Mouse (Mus musculus) hindbrain, postnatal 0 days (tissue): Measurements from ENCODE around the gene Rufy4. TPM values are rescaled to one million over a fixed set of nuclear protein-coding genes. Genes with fewer than 3 reads are reported as not detected.

ENCODE experiments used
- ATAC-seq: fragments of 200-750 bp; cut with Nextera tagmentation; 2 replicates; pipeline ENCODE4 v1.8.0; 2017; ENCODE audit warnings: mild to moderate bottlenecking, moderate TSS enrichment, moderate library complexity
- DNase-seq: peaks from one replicate; pipeline ENCODE4 v3.0.0-alpha.2; 2015; ENCODE audit warnings: low spot score
- H3K27ac ChIP-seq: fragments of 300-500 bp; sonication (generic); 2 replicates; pipeline ENCODE4 v1.5.1; 2014; ENCODE audit warnings: mild to moderate bottlenecking
- H3K27me3 ChIP-seq: fragments of 300-500 bp; sonication (generic); 2 replicates; pipeline ENCODE4 v1.6.1; 2014; ENCODE audit warnings: low read length, mixed read lengths; ENCODE audit not compliant: insufficient read depth
- H3K36me3 ChIP-seq: fragments of 300-500 bp; sonication (generic); 2 replicates; pipeline ENCODE4 v1.6.1; 2014; ENCODE audit warnings: low read length, mixed read lengths; ENCODE audit not compliant: insufficient read depth
- H3K4me1 ChIP-seq: fragments of 300-500 bp; sonication (generic); 2 replicates; pipeline ENCODE4 v1.6.1; 2014; ENCODE audit warnings: antibody characterized with exemption, low read length, mixed read lengths; ENCODE audit not compliant: insufficient read depth
- H3K4me2 ChIP-seq: fragments of 300-500 bp; sonication (generic); 2 replicates; pipeline ENCODE4 v1.6.1; 2014; ENCODE audit warnings: low read depth, mild to moderate bottlenecking, low read length, moderate library complexity, mixed read lengths
- H3K4me3 ChIP-seq: fragments of 300-500 bp; sonication (generic); 2 replicates; pipeline ENCODE4 v1.5.1; 2014; ENCODE audit warnings: low read length
- H3K9ac ChIP-seq: fragments of 300-500 bp; sonication (generic); replicated peaks from 2 replicates; pipeline ENCODE4 v1.6.1; 2014; ENCODE audit warnings: mild to moderate bottlenecking, low read length, moderate library complexity, mixed read lengths
- H3K9me3 ChIP-seq: fragments of 300-500 bp; sonication (generic); 2 replicates; pipeline ENCODE4 v1.6.1; 2016; ENCODE audit warnings: low read length, mixed read lengths
- CTCF ChIP-seq: IDR thresholded peaks from 2 replicates; pipeline ENCODE4 v1.5.1; 2016; ENCODE audit warnings: antibody characterized with exemption, control low read depth, low read depth
- WGBS: fragments of 180-500 bp; shearing (Covaris S2); extraction: QIAGEN DNeasy Blood & Tissue Kit; methylation state at CpG from one replicate; pipeline ENCODE4 v1.1.7; 2014; 5-methylcytosine and 5-hydroxymethylcytosine counted together
- polyA plus RNA-seq: library from polyadenylated mRNA; unstranded; fragments of >200 nt; fragmentation: Nextera tagmentation; extraction: Ambion mirVana; gene quantifications from 2 replicates; pipeline ENCODE4 v1.2.1, GENCODE M21; 2015
- total RNA-seq: library from RNA; depleted of rRNA; stranded (reverse); fragments of >200 nt; gene quantifications from 2 replicates; pipeline ENCODE4 v1.2.3, GENCODE M21; 2014

The Rufy4 gene
- total and polyA plus RNA-seq, 2 experiments from 2014 or later, result 0.10 TPM; not detected in 1

GRCm38 (mm10) chr1:74117876-74118275 lies 7.5 kb upstream of the Rufy4 start:
- H3K4me2 ChIP-seq, result no peak overlapping the region
- H3K4me1 ChIP-seq, result 0 out of 2 replicates have a peak, but pooled peaks cover 20% of the 10 kb centered on the region
- no peak overlapping the region for H3K9ac ChIP-seq
- no peaks in the 10 kb centered on the region for H3K36me3 ChIP-seq
- ATAC-seq (no peak), DNase-seq (no peak)
- no peaks in the 10 kb centered on the region for H3K9me3 ChIP-seq
- no peak overlapping the region for H3K27ac ChIP-seq
- no peak for TF ChIP-seq CTCF
- H3K4me3 ChIP-seq, result no peak overlapping the region
- WGBS, result 81% methylated on average over 6 of the region's 6 CpGs
- H3K27me3 ChIP-seq, result 0 out of 2 replicates have a peak, but pooled peaks cover 4% of the 10 kb centered on the region

DNA sequence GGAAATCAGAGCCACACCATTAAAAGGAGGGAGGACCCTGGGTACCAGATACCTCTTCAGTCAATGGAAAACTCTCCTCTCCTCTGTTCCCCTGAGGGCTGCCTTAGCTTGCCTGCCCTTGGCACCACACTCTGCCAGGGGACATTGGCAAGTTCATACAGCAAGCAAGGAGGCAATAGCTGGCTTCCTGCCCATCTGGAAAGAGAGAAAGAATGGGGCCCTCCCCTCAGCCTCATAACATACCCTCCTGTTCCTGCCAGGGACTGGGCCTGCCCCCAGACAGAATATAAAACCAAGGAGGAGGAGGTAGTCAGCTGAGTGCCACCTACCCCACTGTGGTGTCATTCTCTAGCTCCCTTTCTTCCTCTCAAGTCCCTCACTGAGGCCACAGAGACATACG lies 6.2 kb upstream of the Rufy4 start:
- Histone ChIP-seq H3K9ac (no peak overlapping the region), H3K4me1 (0 out of 2 replicates have a peak, but pooled peaks cover 16% of the 10 kb centered on the region), H3K36me3 (no peaks in the 10 kb centered on the region), H3K4me2 (no peak overlapping the region), H3K27ac (no peak overlapping the region), H3K9me3 (no peaks in the 10 kb centered on the region), H3K27me3 (0 out of 2 replicates have a peak, but pooled peaks cover 12% of the 10 kb centered on the region), H3K4me3 (no peak overlapping the region)
- WGBS, result 40% methylated on average over 1 of the region's 1 CpGs
- TF ChIP-seq CTCF, result no peak
- ATAC-seq, result peak; percentile 46; the same call in 1 of the 2 replicates
- DNase-seq, result peak; percentile 81

DNA sequence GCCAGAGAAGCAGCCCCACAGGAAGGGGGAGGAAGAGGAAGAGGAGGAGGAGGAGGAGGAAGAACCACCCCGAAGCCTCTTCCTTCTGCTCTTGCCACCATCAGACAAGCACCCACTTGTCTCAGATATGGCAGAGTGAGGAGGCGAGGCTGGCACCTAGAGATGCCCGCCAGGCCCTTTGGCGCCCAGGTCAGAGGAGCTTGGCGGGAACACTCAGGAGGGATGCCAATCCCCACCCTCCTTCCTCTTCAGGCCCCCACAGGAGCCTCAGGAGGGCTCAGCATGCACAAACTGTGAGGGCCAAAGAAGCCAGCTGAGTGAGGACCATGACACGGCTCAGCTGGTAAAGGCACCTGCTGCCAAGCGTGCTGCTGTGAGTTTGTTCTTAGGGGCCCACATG lies 4.2 kb upstream of the Rufy4 start:
- ATAC-seq (no peak), DNase-seq (no peak)

GRCm38 (mm10) chr1:74121821-74122576 lies 3.3 kb upstream of the Rufy4 start:
- no peak for TF ChIP-seq CTCF
- ATAC-seq (no peak), DNase-seq (peak; percentile 65)
- Histone ChIP-seq H3K36me3 (no peaks in the 10 kb centered on the region), H3K4me1 (0 out of 2 replicates have a peak, but pooled peaks cover 16% of the 10 kb centered on the region), H3K9me3 (no peaks in the 10 kb centered on the region), H3K27me3 (0 out of 2 replicates have a peak, but pooled peaks cover 16% of the 10 kb centered on the region), H3K27ac (no peak overlapping the region), H3K4me3 (no peak overlapping the region), H3K4me2 (no peak overlapping the region), H3K9ac (0 out of 2 replicates have a peak overlapping the region, but pooled peaks have one; percentile 9)
- WGBS, result 33% methylated on average over 9 of the region's 9 CpGs

More for the DNA sequence above, 4.2 kb upstream of the Rufy4 start:
- Histone ChIP-seq H3K9me3 (no peaks in the 10 kb centered on the region), H3K4me3 (no peak overlapping the region), H3K36me3 (no peaks in the 10 kb centered on the region), H3K9ac (no peak overlapping the region), H3K4me1 (0 out of 2 replicates have a peak, but pooled peaks cover 16% of the 10 kb centered on the region), H3K27ac (no peak overlapping the region), H3K4me2 (no peak overlapping the region), H3K27me3 (0 out of 2 replicates have a peak, but pooled peaks cover 16% of the 10 kb centered on the region)
- WGBS, result 73% methylated on average over 7 of the region's 7 CpGs
- TF ChIP-seq CTCF, result no peak

DNA sequence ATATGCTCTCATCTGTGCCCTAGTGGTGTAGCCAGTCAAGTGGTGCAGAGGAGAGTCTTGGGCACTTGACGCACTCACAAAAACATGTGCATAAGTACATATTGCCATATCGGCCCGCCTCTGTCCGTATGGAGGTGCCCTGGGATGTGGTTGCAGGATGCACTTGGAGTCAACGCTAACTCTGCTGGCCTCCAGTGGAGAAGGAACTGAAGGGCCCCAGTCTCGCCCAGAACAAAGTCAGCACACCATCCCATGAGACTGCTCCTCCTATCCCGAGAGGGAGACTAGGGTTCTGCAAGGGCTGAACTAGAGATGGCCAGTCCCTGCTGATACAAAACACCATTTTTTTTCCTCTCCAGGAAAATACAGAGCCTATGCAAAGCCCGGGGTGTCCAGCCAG lies 2.1 kb upstream of the Rufy4 start:
- WGBS, result 66% methylated on average over 8 of the region's 8 CpGs
- no peak overlapping the region for H3K4me3 ChIP-seq

DNA sequence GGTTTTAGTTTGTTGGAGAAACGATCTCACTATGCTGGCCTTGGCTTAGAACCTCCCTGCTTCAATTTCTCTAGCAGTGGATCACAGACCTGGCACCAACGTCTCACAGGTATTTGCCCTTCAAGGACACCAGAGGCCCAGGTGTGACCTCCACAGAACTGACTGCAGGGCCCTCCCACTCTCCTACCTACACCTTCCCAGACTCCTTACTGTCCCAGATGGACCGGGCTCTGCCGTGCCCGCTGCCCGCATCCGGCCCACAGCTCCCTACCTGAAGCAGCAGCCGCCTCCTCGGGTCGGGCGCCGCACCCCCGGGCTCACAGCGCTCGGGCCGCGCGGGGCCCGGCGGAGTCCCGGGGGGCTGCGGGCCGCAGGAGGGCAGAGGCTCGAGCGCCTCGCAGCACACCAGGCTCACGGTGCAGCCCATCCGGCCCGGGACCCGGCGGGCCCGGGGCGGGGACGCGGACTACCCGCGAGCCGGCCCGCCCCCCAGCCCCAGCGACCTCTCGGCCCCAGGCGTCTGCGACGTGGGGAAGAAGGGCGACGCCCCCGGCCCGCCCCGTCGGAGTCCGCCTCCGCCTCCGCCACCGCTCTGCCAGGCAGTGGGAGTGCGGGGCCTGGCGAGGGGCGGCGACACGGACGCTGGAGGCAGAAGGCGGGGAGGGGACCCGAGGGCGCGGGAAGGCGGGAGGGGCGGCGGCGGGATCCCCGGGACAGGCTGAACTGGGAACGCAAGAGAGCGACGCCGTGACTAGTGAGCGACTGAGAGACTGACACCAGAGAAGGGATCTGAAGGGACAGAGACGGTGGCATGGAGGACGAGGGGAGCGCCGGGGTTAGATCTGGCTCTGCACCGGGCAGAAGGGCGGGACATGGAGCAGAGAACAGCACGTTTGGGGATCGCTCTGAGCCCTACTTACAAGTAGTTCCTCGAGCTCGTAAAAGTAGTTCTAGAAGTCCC lies 1.0 kb upstream of the Rufy4 start, which contains the start of gene Tns1:
Gene Tns1, minus strand, starts transcription at position 429 of the 961 bp plus-strand sequence.
- no peak within 1 kb of the TSS for H3K27ac ChIP-seq
- 1% methylated on average over 70 of the region's 84 CpGs for WGBS
- DNase-seq, result peak; percentile 49

More for the DNA sequence above, 2.1 kb upstream of the Rufy4 start:
- no peak for DNase-seq
- Histone ChIP-seq H3K4me1 (0 out of 2 replicates have a peak, but pooled peaks cover 16% of the 10 kb centered on the region), H3K36me3 (no peaks in the 10 kb centered on the region), H3K9me3 (no peaks in the 10 kb centered on the region), H3K27ac (no peak overlapping the region), H3K27me3 (0 out of 2 replicates have a peak, but pooled peaks cover 16% of the 10 kb centered on the region), H3K4me2 (no peak overlapping the region), H3K9ac (no peak overlapping the region)
- ATAC-seq, result no peak
- TF ChIP-seq CTCF, result no peak

More for the DNA sequence above, 1.0 kb upstream of the Rufy4 start, which contains the start of gene Tns1:
- Histone ChIP-seq H3K4me2 (peak within 1 kb of the TSS; percentile 77), H3K36me3 (no peaks in the 10 kb centered on the region), H3K4me3 (peak within 1 kb of the TSS; percentile 41), H3K9me3 (no peaks in the 10 kb centered on the region), H3K4me1 (0 out of 2 replicates have a peak, but pooled peaks cover 12% of the 10 kb centered on the region), H3K9ac (peak within 1 kb of the TSS; percentile 40), H3K27me3 (0 out of 2 replicates have a peak, but pooled peaks cover 16% of the 10 kb centered on the region)
- ATAC-seq, result peak; percentile 36
- TF ChIP-seq CTCF, result no peak
